Mouse (Mus musculus): ENCODE results near the gene 1700029F12Rik.

- TF ChIP-seq MXI1 (IDR thresholded peaks at IDR 0.05; ENCODE audit: low read depth, low read length) = no peak
- no peak for TF ChIP-seq CTCF (conservative IDR thresholded peaks at IDR 0.05 in 1 of 2, IDR thresholded peaks at IDR 0.05 in 1 of 2; ENCODE audit: low read depth in 2 of 2, low read length in 2 of 2)
- TF ChIP-seq RAD21 (IDR thresholded peaks at IDR 0.05; ENCODE audit: low read depth, low read length) = no peak
- TF ChIP-seq MYC (IDR thresholded peaks at IDR 0.05; ENCODE audit: low read depth, low read length) = no peak
- TF ChIP-seq EP300 (IDR thresholded peaks at IDR 0.05; ENCODE audit: low read length) = no peak
- TF ChIP-seq HCFC1 (IDR thresholded peaks at IDR 0.05; ENCODE audit: low read depth, low read length) = no peak
Observed at GRCm38 (mm10) chr13:97062151-97062550, 28.0 kb upstream of the 1700029F12Rik start.

All from CH12.LX (cell line).